Mouse (Mus musculus): ENCODE data around the gene Oasl2. TPM values are rescaled to one million over a fixed set of nuclear protein-coding genes. Genes with fewer than 3 reads are reported as not detected.
"Not testable (repeated sequence)": the region's sequence is repeated elsewhere in the genome, so short reads cannot be mapped to it uniquely, and the experiment has no call there.

Oasl2 gene
- total RNA-seq, 2 experiments from 2014 or later, result 0.64 to 1.4 TPM

GRCm38 (mm10) chr5:114914855-114915254 lies 18.1 kb downstream of the Oasl2 start:
- no peak for DNase-seq (ENCODE audit: low spot score in 2 of 2)

- DNase-seq (ENCODE audit: low spot score in 2 of 2), result no peak
These were observed 19.1 kb downstream of the Oasl2 start for GRCm38 (mm10) chr5:114915854-114916253.

- no peak for DNase-seq (ENCODE audit: low spot score in 2 of 2)
These were observed 20.0 kb downstream of the Oasl2 start for GRCm38 (mm10) chr5:114916777-114917176.

- not testable (repeated sequence) for DNase-seq (ENCODE audit: low spot score in 2 of 2)
These were observed 20.6 kb downstream of the Oasl2 start for GRCm38 (mm10) chr5:114917357-114917756.

- no peak for DNase-seq (ENCODE audit: low spot score in 2 of 2)
These were observed 25.0 kb downstream of the Oasl2 start for GRCm38 (mm10) chr5:114921551-114922365.

- DNase-seq (ENCODE audit: low spot score in 2 of 2), result no peak
These were observed 25.6 kb downstream of the Oasl2 start for GRCm38 (mm10) chr5:114922366-114922731.

- DNase-seq (ENCODE audit: low spot score in 2 of 2), result no peak
These were observed 26.3 kb downstream of the Oasl2 start, which contains the start of gene Oasl1 for GRCm38 (mm10) chr5:114922998-114923473. Gene Oasl1, plus strand, starts transcription at chr5:114923240.

- no peak for DNase-seq (ENCODE audit: low spot score in 2 of 2)
These were observed 29.5 kb downstream of the Oasl2 start for GRCm38 (mm10) chr5:114926153-114926684.

- no peak for DNase-seq (ENCODE audit: low spot score in 2 of 2)
These were observed 30.0 kb downstream of the Oasl2 start for GRCm38 (mm10) chr5:114926753-114927152.

- no peak for DNase-seq (ENCODE audit: low spot score in 2 of 2)
These were observed 34.9 kb downstream of the Oasl2 start for GRCm38 (mm10) chr5:114931626-114932025.

- no peak for DNase-seq (ENCODE audit: low spot score in 2 of 2)
These were observed 36.5 kb downstream of the Oasl2 start for GRCm38 (mm10) chr5:114933206-114933605.

- DNase-seq (ENCODE audit: low spot score in 2 of 2), result no peak
These were observed 39.1 kb downstream of the Oasl2 start for GRCm38 (mm10) chr5:114935838-114936237.

GRCm38 (mm10) chr5:114941138-114941537 lies 44.4 kb downstream of the Oasl2 start:
- not testable (repeated sequence) for DNase-seq (ENCODE audit: low spot score in 2 of 2)

- peak; percentile 85 to 91 for DNase-seq (ENCODE audit: low spot score in 2 of 2)
These were observed 45.5 kb downstream of the Oasl2 start, which contains the start of gene 2210016L21Rik for GRCm38 (mm10) chr5:114942074-114942765. Gene 2210016L21Rik, plus strand, starts transcription at chr5:114942158.

- no peak for DNase-seq (ENCODE audit: low spot score in 2 of 2)
These were observed 46.0 kb downstream of the Oasl2 start for GRCm38 (mm10) chr5:114942766-114943130.

- no peak for DNase-seq (ENCODE audit: low spot score in 2 of 2)
These were observed 48.3 kb downstream of the Oasl2 start for GRCm38 (mm10) chr5:114945072-114945471.

GRCm38 (mm10) chr5:114948891-114949290 lies 52.2 kb downstream of the Oasl2 start:
- no peak for DNase-seq (ENCODE audit: low spot score in 2 of 2)

GRCm38 (mm10) chr5:114949316-114949715 lies 52.6 kb downstream of the Oasl2 start:
- DNase-seq (ENCODE audit: low spot score in 2 of 2), result no peak

GRCm38 (mm10) chr5:114949812-114950211 lies 53.1 kb downstream of the Oasl2 start:
- no peak for DNase-seq (ENCODE audit: low spot score in 2 of 2)

GRCm38 (mm10) chr5:114950669-114951068 lies 53.9 kb downstream of the Oasl2 start:
- no peak for DNase-seq (ENCODE audit: low spot score in 2 of 2)

GRCm38 (mm10) chr5:114951279-114951880 lies 54.6 kb downstream of the Oasl2 start:
- no peak for DNase-seq (ENCODE audit: low spot score in 2 of 2)
